Mouse (Mus musculus) layer of hippocampus, postnatal 14 days (tissue): ENCODE results near the gene Ripor2. TPM values are rescaled to one million over a fixed set of nuclear protein-coding genes. Genes with fewer than 3 reads are reported as not detected.
"Not testable (repeated sequence)": the region's sequence is repeated elsewhere in the genome, so short reads cannot be mapped to it uniquely, and the experiment has no call there.

Source experiments
- DNase-seq, 2 experiments: peaks; one replicate each; pipeline ENCODE4 v3.0.0; 2021 to 2022; ENCODE audit warnings: low spot score in 2 of 2, mixed read lengths in 1 of 2
- total RNA-seq, 2 experiments: library from RNA; stranded (reverse); gene quantifications; 2 replicates each; pipeline ENCODE4 v1.2.3; 2021

Ripor2 gene
- total RNA-seq, 2 experiments from 2014 or later: 66.1 to 68.3 TPM

GRCm38 (mm10) chr13:24757820-24758564, 176.0 kb downstream of the Ripor2 start:
- no peak for DNase-seq

- no peak for DNase-seq
Measured at GRCm38 (mm10) chr13:24759451-24759850, 177.5 kb downstream of the Ripor2 start.

- no peak for DNase-seq
Measured at GRCm38 (mm10) chr13:24760351-24760870, 178.4 kb downstream of the Ripor2 start.

GRCm38 (mm10) chr13:24761083-24761402, 179.1 kb downstream of the Ripor2 start:
- DNase-seq: no peak

GRCm38 (mm10) chr13:24761403-24762227, 179.6 kb downstream of the Ripor2 start, which contains the start of gene Gmnn:
TSS of gene Gmnn (minus strand) at chr13:24761923.
- DNase-seq: peak; percentile 77 to 78

GRCm38 (mm10) chr13:24762254-24762653, 180.3 kb downstream of the Ripor2 start:
- no peak for DNase-seq

- not testable (repeated sequence) for DNase-seq
Measured at GRCm38 (mm10) chr13:24767809-24768208, 185.8 kb downstream of the Ripor2 start.

- not testable (repeated sequence) for DNase-seq
Measured at GRCm38 (mm10) chr13:24771482-24771881, 189.5 kb downstream of the Ripor2 start.

GRCm38 (mm10) chr13:24776146-24776844, 194.3 kb downstream of the Ripor2 start:
- peak; percentile 12 to 65 for DNase-seq

GRCm38 (mm10) chr13:24778026-24778425, 196.0 kb downstream of the Ripor2 start:
- no peak for DNase-seq

GRCm38 (mm10) chr13:24778706-24779380, 196.9 kb downstream of the Ripor2 start:
- no peak for DNase-seq

- no peak for DNase-seq
Measured at GRCm38 (mm10) chr13:24781916-24782315, 199.9 kb downstream of the Ripor2 start.

Other genes with a start within 250 kb of the Ripor2 start
- not detected for gene Armh2, start 159.0 kb downstream of the Ripor2 start, total RNA-seq
- gene Gmnn, start 179.7 kb downstream of the Ripor2 start, total RNA-seq: 1 to 10 TPM; 2.3 to 2.4 TPM
- gene BC005537, start 219.5 kb downstream of the Ripor2 start, total RNA-seq: 100 to 1,000 TPM; 192 to 199 TPM
- gene Acot13, start 249.4 kb downstream of the Ripor2 start, total RNA-seq: 10 to 100 TPM; 73.0 to 83.6 TPM
- 10 to 100 TPM; 22.8 to 23.2 TPM for gene Tdp2, start 249.5 kb downstream of the Ripor2 start, total RNA-seq